Mouse (Mus musculus): ENCODE data around the gene Nudt7. TPM values are rescaled to one million over a fixed set of nuclear protein-coding genes. Genes with fewer than 3 reads are reported as not detected.

Gene Nudt7
- polyA plus RNA-seq, 1 experiment from 2014 or later, result 19.5 TPM

DNA sequence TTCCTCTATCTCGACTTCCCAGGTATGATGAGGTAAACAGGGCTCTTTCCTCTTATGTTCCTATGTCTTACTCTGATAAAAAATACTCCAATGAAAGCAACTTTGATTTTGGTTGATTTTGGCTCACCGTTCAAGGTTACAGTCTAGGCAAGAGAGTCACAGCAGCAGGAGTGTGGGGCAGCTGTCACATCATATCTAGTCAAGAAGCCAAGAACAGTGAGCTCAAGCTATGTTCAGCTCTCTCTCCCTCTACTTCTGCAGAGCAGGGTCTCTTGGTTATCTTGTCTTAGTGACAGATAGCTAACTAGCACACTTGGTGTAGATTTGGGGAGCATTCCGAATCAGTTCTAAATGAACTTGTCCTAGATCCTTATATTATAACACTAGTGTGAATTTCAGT is 30.5 kb downstream of the Nudt7 start:
- H3K36me3 ChIP-seq (ENCODE audit: control insufficient read depth, insufficient read depth, low read length), result no peaks in the 10 kb centered on the region
- no peak overlapping the region for H3K9ac ChIP-seq (ENCODE audit: low read length)
- H3K4me2 ChIP-seq (ENCODE audit: low read length), result no peak overlapping the region
- no peaks in the 10 kb centered on the region for H3K9me3 ChIP-seq (ENCODE audit: control insufficient read depth, low read length)
- H3K4me1 ChIP-seq (replicated peaks; ENCODE audit: control insufficient read depth, insufficient read depth, low read length), result no peaks in the 10 kb centered on the region
- ATAC-seq (replicated peaks; ENCODE audit: low FRiP score, low TSS enrichment, low read depth), result no peak
- no peaks in the 10 kb centered on the region for H3K27me3 ChIP-seq (replicated peaks; ENCODE audit: control insufficient read depth, insufficient read depth, low read length)
- 86% methylated on average over 3 of the region's 3 CpGs for WGBS
- H3K27ac ChIP-seq (ENCODE audit: low read depth), result no peak overlapping the region
- H3K4me3 ChIP-seq (ENCODE audit: low read depth, low read length), result no peak overlapping the region
- DNase-seq (ENCODE audit: low spot score), result no peak

DNA sequence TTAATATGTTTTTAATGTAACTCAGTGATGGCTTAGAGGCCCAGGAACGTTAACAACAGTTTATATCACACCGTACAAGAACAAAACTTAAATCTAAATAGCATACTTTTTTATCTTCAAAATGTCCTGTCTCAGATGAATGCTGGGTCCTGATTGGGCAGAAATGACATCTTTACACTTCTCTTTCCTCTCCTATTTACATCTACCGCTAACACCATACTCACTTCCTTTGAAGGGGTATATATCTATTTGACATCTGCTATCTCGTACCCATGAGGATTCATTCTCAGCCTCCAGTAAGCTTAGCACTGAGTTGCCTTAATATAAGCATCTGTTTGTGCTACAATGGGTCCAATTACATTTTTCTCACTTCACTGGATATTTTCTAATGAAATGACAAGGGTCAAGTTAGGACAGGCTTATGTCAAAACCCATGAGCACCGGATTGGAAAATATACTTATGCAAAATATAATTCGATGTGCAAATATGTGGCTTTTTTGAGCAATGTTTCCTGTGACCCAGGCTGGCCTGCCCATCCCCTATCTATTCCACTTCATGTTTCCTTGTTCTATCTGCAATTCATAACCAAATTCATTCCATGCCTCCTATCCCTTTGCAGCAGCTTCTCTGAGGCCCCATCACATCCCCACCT is 31.2 kb downstream of the Nudt7 start:
- Histone ChIP-seq H3K27me3 (replicated peaks; ENCODE audit: control insufficient read depth, insufficient read depth, low read length) (no peaks in the 10 kb centered on the region), H3K9ac (ENCODE audit: low read length) (no peak overlapping the region), H3K4me1 (replicated peaks; ENCODE audit: control insufficient read depth, insufficient read depth, low read length) (no peaks in the 10 kb centered on the region), H3K4me2 (ENCODE audit: low read length) (no peak overlapping the region), H3K9me3 (ENCODE audit: control insufficient read depth, low read length) (no peaks in the 10 kb centered on the region), H3K36me3 (ENCODE audit: control insufficient read depth, insufficient read depth, low read length) (no peaks in the 10 kb centered on the region), H3K4me3 (ENCODE audit: low read depth, low read length) (no peak overlapping the region), H3K27ac (ENCODE audit: low read depth) (no peak overlapping the region)
- 73% methylated on average over 6 of the region's 6 CpGs for WGBS
- DNase-seq (ENCODE audit: low spot score), result no peak
- no peak for ATAC-seq (replicated peaks; ENCODE audit: low FRiP score, low TSS enrichment, low read depth)

DNA sequence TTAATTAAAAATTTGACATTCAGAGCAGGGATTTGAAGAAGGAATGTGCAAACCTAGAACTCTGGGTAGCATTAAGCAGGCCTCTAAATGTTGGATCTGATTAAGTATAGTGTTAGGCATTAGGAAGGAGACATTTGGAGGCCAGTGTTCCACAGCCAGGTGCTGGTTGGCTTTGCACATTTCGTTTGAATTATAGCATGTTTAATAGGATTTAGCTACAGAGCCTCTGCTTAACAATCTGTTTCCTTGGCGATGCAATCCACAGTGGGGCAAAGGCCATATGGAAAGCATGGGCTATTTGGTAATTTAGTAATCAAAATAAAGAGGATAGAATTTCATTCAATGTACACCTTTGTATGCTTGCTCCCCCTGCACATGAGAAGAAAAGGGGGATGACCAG is 32.4 kb downstream of the Nudt7 start:
- no peak for DNase-seq (ENCODE audit: low spot score)
- no peak overlapping the region for H3K4me3 ChIP-seq (ENCODE audit: low read depth, low read length)
- H3K4me1 ChIP-seq (replicated peaks; ENCODE audit: control insufficient read depth, insufficient read depth, low read length), result no peaks in the 10 kb centered on the region
- H3K36me3 ChIP-seq (ENCODE audit: control insufficient read depth, insufficient read depth, low read length), result no peaks in the 10 kb centered on the region
- H3K4me2 ChIP-seq (ENCODE audit: low read length), result no peak overlapping the region
- 44% methylated on average over 2 of the region's 2 CpGs for WGBS
- ATAC-seq (replicated peaks; ENCODE audit: low FRiP score, low TSS enrichment, low read depth), result no peak
- H3K9ac ChIP-seq (ENCODE audit: low read length), result no peak overlapping the region
- H3K9me3 ChIP-seq (ENCODE audit: control insufficient read depth, low read length), result no peaks in the 10 kb centered on the region
- no peaks in the 10 kb centered on the region for H3K27me3 ChIP-seq (replicated peaks; ENCODE audit: control insufficient read depth, insufficient read depth, low read length)
- no peak overlapping the region for H3K27ac ChIP-seq (ENCODE audit: low read depth)

DNA sequence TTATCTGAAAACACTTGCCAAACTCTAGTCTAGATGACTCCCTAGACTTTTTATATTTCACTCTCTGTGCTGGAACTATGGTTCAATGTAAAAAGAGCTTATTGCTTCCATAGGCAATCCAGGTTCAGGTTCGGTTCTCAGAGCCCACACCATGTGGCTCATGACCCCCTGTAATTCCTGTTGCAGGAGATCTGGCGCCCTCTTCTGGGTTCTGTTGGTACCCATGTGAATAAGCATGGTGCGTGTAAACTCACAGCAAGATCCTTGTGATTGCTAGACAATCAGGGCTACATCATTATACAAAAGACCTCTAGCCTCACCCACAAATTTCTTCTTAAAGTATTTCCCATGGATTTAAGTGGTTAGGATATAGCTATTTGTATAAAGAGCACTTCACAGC is 43.4 kb downstream of the Nudt7 start:
- H3K27me3 ChIP-seq (replicated peaks; ENCODE audit: control insufficient read depth, insufficient read depth, low read length), result no peaks in the 10 kb centered on the region
- WGBS, result 63% methylated on average over 3 of the region's 3 CpGs
- no peak overlapping the region for H3K4me2 ChIP-seq (ENCODE audit: low read length)
- no peaks in the 10 kb centered on the region for H3K4me1 ChIP-seq (replicated peaks; ENCODE audit: control insufficient read depth, insufficient read depth, low read length)
- no peak overlapping the region for H3K4me3 ChIP-seq (ENCODE audit: low read depth, low read length)
- no peaks in the 10 kb centered on the region for H3K9me3 ChIP-seq (ENCODE audit: control insufficient read depth, low read length)
- no peaks in the 10 kb centered on the region for H3K36me3 ChIP-seq (ENCODE audit: control insufficient read depth, insufficient read depth, low read length)
- H3K27ac ChIP-seq (ENCODE audit: low read depth), result no peak overlapping the region
- DNase-seq (ENCODE audit: low spot score), result no peak
- ATAC-seq (replicated peaks; ENCODE audit: low FRiP score, low TSS enrichment, low read depth), result no peak
- H3K9ac ChIP-seq (ENCODE audit: low read length), result no peak overlapping the region

DNA sequence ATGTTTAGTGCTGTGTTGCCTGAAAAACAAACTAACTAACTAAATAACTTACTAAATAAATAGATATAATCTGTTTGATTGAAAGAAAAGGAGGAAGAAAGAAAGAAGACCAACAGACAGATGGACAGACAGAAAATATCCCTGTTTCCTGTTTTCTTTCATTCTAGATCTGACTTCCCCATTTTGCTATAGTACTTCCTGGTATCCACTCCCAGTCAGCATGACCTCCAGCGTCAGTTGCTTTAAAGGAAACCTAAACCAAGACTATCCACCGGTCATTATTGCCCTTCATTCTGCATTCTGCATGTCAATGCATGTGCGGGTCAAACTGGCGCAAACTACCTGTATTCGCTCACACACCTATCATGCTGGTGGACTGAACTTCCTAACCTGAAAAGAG is 60.0 kb downstream of the Nudt7 start:
- Histone ChIP-seq H3K9me3 (ENCODE audit: control insufficient read depth, low read length) (no peaks in the 10 kb centered on the region), H3K9ac (ENCODE audit: low read length) (no peak overlapping the region), H3K4me1 (replicated peaks; ENCODE audit: control insufficient read depth, insufficient read depth, low read length) (no peaks in the 10 kb centered on the region), H3K4me2 (ENCODE audit: low read length) (no peak overlapping the region), H3K27ac (ENCODE audit: low read depth) (no peak overlapping the region), H3K36me3 (ENCODE audit: control insufficient read depth, insufficient read depth, low read length) (no peaks in the 10 kb centered on the region), H3K4me3 (ENCODE audit: low read depth, low read length) (no peak overlapping the region), H3K27me3 (replicated peaks; ENCODE audit: control insufficient read depth, insufficient read depth, low read length) (no peaks in the 10 kb centered on the region)
- 87% methylated on average over 5 of the region's 5 CpGs for WGBS
- ATAC-seq (replicated peaks; ENCODE audit: low FRiP score, low TSS enrichment, low read depth), result no peak
- DNase-seq (ENCODE audit: low spot score), result no peak

DNA sequence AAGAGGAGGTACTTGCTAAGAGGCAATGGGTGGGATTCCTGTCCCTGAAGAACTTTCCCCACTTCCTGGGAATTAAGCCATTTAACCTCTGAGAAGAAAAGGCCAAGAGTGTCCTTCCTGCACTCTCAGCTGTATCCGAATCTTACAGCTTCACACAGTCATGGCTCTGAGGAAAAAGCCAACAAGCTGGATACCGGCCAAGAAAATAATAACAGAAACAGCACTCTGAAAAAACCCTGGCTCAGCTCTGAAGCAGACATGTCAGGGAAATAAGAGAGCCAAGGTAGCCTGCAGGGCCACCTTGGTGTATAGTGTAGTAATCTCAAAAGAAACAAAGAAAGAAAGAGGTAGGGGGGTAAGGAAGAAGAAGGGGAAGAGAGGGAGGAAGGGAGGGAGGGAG is 65.6 kb downstream of the Nudt7 start:
- WGBS, result 51% methylated on average over 2 of the region's 2 CpGs
- Histone ChIP-seq H3K9ac (ENCODE audit: low read length) (no peak overlapping the region), H3K27me3 (replicated peaks; ENCODE audit: control insufficient read depth, insufficient read depth, low read length) (0 out of 2 replicates have a peak, but pooled peaks cover 7% of the 10 kb centered on the region), H3K4me1 (replicated peaks; ENCODE audit: control insufficient read depth, insufficient read depth, low read length) (no peaks in the 10 kb centered on the region), H3K36me3 (ENCODE audit: control insufficient read depth, insufficient read depth, low read length) (no peaks in the 10 kb centered on the region), H3K9me3 (ENCODE audit: control insufficient read depth, low read length) (no peaks in the 10 kb centered on the region), H3K4me2 (ENCODE audit: low read length) (no peak overlapping the region), H3K4me3 (ENCODE audit: low read depth, low read length) (no peak overlapping the region), H3K27ac (ENCODE audit: low read depth) (no peak overlapping the region)
- DNase-seq (ENCODE audit: low spot score), result no peak
- ATAC-seq (replicated peaks; ENCODE audit: low FRiP score, low TSS enrichment, low read depth), result no peak

Other genes with a start within 250 kb of the Nudt7 start
- gene Vat1l, start 72.1 kb downstream of the Nudt7 start, polyA plus RNA-seq (2014; fragmentation: Nextera tagmentation; extraction: Ambion mirVana), result 2.5 and 2.8 TPM in 2 replicates